Mouse (Mus musculus): Measurements from ENCODE around the gene Scn1b.

The Scn1b gene

GRCm38 (mm10) chr7:31089721-31090120 lies 37.1 kb downstream of the Scn1b start:
- no peak for ATAC-seq (ENCODE audit: insufficient number of reproducible peaks, low FRiP score, low TSS enrichment)

- ATAC-seq (ENCODE audit: insufficient number of reproducible peaks, low FRiP score, low TSS enrichment): no peak
Measured at GRCm38 (mm10) chr7:31088206-31088605, 38.6 kb downstream of the Scn1b start.

DNA sequence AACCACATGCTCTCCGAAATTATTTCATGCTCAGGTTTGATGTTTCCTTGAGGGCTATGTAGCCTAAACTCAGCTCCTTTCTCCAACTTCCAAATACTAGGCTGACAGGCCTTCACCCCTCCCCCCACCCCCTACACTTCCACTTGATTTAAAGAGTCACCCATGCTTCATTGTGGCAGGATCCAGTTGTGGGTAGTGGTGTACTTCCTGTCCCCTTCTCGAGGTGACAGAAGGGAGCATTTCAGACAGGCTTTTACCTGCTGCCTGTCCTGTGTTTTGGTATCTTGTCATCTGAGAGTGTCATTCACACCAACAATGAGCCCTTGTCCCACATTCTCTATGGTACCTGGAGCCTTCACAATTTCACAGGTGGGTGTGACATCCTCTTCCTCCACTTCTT lies 39.5 kb downstream of the Scn1b start:
- ATAC-seq (ENCODE audit: insufficient number of reproducible peaks, low FRiP score, low TSS enrichment): no peak

- ATAC-seq (ENCODE audit: insufficient number of reproducible peaks, low FRiP score, low TSS enrichment): no peak
Measured at GRCm38 (mm10) chr7:31086175-31086755, 40.5 kb downstream of the Scn1b start.

DNA sequence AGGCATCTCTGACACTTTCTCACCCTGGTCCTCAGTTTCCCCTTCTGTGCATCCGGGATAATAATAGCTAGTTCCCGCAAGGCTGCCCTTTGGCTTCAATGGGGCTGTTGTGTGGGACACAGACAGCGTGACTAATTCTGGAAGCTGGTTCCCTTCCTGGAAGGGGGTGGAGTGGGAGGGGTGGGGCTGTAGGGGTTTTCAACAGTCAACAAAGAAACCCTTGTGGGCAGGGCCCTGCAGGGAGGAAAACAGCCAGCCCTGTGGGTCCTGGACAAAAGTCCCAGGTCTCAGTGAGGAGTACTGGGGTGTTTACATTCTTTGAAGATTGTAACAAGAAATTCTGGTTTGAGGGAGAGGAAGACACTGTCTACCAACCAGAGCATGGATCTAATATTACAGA lies 41.6 kb downstream of the Scn1b start:
- no peak for ATAC-seq (ENCODE audit: insufficient number of reproducible peaks, low FRiP score, low TSS enrichment)

GRCm38 (mm10) chr7:31084140-31084539 lies 42.7 kb downstream of the Scn1b start:
- ATAC-seq (ENCODE audit: insufficient number of reproducible peaks, low FRiP score, low TSS enrichment): no peak

DNA sequence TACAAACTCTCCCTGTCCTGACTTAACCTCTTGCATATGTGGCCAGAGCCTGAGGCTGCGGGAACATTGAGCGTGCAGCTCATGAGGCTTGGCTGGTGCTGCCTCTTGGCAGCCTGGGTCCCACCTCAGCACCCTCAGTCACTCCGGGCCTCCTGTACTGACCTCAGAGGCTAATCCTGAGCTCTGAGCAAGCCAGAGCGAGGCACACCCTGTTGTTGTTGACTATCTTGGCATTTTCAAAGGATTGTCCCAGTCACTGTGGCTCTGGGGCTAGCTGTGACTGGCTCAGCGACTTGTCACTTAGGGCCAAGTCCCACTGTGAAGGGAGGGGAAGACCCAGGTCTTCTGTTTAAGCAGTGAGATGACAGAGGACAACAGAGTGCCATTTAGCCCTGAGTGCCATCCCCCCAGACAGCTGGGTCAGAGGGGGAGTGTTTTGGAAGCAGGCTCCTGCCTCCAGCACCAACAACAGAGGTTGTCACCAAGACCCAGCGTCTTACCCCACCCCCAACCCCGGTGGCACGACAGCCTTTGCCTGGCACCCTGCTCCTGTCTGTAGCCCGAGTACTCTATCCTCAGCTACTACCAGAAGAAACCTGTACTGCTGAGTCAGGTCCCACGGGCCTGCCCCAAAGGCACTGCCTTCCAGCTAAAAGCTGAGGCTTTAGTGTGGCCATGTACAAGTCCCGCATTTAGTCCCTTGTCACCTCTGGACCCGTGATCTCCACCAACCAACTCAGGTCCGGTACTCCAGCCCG lies 43.8 kb downstream of the Scn1b start:
- ATAC-seq (ENCODE audit: insufficient number of reproducible peaks, low FRiP score, low TSS enrichment): peak; percentile 49; the same call in 1 of the 2 replicates

GRCm38 (mm10) chr7:31082106-31082505 lies 44.7 kb downstream of the Scn1b start:
- ATAC-seq (ENCODE audit: insufficient number of reproducible peaks, low FRiP score, low TSS enrichment): no peak

- no peak for ATAC-seq (ENCODE audit: insufficient number of reproducible peaks, low FRiP score, low TSS enrichment)
Measured at GRCm38 (mm10) chr7:31081106-31081505, 45.7 kb downstream of the Scn1b start.

DNA sequence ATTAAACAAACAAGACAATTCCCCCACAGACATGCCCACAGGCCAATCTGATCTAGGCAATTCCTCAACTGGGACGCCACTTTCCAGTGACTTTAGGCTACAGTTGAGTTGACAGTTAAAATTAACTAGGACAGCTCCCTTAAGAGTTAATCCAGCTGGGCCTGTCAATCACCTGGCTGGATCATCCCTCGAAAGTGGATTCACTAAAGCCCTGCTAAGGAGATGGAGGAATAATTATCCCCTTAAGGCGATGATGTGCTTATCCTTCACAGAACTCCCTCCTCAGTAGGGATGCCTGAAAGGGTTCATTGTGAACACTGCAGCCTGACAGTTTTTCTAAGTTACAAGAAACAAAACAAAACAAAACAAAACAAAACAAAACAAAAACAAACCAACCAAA lies 46.2 kb downstream of the Scn1b start:
- ATAC-seq (ENCODE audit: insufficient number of reproducible peaks, low FRiP score, low TSS enrichment): no peak

GRCm38 (mm10) chr7:31079670-31080069 lies 47.1 kb downstream of the Scn1b start:
- ATAC-seq (ENCODE audit: insufficient number of reproducible peaks, low FRiP score, low TSS enrichment): no peak

GRCm38 (mm10) chr7:31077885-31078445 lies 48.8 kb downstream of the Scn1b start:
- ATAC-seq (ENCODE audit: insufficient number of reproducible peaks, low FRiP score, low TSS enrichment): no peak

DNA sequence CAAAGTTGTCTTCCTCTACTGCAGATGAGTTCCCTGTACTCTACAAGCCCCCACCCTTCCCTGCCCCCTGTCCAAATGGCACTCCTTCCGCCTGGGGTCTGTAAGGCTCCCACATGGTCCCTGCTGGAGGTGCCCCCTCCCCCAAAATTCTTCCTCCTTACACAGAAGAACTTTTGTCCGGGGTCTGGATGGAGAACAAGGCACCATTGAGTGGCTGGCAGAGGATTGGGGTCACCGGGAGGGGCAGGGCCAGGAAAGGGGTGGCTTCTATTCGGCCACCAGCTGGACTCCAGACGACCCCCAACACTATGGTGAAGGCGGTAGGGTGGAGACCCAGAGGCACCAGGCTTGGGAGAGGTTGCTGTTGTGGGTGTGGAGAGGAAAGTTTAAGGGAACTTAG lies 49.3 kb downstream of the Scn1b start:
- peak; percentile 20; the same call in 1 of the 2 replicates for ATAC-seq (ENCODE audit: insufficient number of reproducible peaks, low FRiP score, low TSS enrichment)

GRCm38 (mm10) chr7:31076492-31076891 lies 50.3 kb downstream of the Scn1b start, which contains the start of gene Fxyd3:
Fxyd3 (minus strand) TSS chr7:31076704.
- no peak for ATAC-seq (ENCODE audit: insufficient number of reproducible peaks, low FRiP score, low TSS enrichment)

DNA sequence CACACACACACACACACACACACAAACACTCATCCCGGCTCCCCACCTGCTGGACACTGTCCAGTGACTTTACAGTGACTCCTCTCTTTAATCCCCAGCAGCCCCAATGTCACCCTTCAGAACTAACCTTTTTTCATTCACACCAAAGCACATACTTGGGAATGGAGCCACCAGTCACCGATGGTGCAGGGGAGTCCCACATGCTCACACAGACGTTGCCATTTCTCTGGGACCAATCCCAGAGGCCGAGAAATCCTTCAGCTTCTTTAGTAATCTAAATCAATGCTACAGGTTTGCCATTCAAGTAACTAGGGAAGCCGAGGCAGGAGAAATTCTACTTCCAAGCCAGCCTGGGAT lies 52.1 kb downstream of the Scn1b start:
- no peak for ATAC-seq (ENCODE audit: insufficient number of reproducible peaks, low FRiP score, low TSS enrichment)

- no peak for ATAC-seq (ENCODE audit: insufficient number of reproducible peaks, low FRiP score, low TSS enrichment)
Measured at GRCm38 (mm10) chr7:31074061-31074712, 52.6 kb downstream of the Scn1b start.

DNA sequence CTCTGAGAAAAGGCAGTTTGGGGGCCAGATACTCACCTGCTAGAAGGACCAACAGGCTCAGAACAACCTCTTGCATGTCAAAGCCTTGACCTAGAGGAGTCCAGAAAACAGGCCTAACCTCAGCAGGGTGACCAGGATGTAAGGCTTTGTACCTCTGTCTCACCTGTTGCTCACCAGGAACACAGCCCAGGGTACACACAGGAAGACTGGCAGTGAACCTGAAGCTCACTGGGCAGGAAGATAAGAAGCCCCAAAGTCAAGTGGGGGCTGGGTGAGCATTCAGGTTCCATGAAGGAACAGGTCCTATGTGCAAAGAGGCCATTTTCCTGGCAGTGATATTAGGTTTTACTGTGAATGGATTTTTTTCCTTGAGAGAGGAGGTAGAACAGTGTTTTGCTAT lies 53.3 kb downstream of the Scn1b start:
- no peak for ATAC-seq (ENCODE audit: insufficient number of reproducible peaks, low FRiP score, low TSS enrichment)

DNA sequence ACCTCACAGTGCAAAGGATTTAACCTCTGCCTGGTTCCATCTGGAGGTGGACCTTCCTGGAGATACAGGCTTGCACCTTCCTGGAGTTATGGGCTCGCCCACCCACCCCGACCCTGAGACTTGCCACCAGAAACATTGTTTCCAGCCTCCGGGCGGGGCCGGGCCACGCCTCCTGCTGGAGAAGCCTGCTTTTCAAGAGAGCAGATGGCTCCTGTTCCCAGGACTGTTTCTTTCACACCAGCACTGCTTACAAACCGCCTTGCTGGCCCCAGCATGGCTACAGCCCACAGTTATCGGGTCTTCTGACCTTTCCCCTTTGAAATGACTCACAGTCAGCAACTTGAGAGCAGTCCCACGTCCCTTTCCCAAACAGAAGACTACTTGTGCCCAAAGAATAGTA lies 54.5 kb downstream of the Scn1b start:
- ATAC-seq (ENCODE audit: insufficient number of reproducible peaks, low FRiP score, low TSS enrichment): no peak

- ATAC-seq (ENCODE audit: insufficient number of reproducible peaks, low FRiP score, low TSS enrichment): no peak
Measured at GRCm38 (mm10) chr7:31070324-31070723, 56.5 kb downstream of the Scn1b start.

DNA sequence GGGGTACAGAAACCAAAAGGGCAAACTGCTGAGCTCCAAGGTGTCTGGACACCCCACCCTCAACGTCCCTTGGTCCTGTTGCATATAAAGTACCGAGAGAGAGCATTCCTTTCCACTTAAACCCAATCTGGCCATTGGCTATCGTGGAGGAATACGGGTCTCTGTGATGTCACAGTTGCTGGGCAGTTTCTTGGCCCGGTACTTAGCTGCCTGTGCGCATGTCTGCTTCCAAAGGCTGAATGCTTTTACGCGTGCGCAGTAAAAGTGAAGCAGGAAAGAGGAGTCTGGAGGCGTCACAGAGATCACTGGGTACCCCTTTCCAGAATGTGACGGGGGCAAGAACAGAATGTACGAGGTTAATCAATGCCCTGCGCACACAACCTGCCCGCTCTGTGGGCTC lies 57.3 kb downstream of the Scn1b start:
- ATAC-seq (ENCODE audit: insufficient number of reproducible peaks, low FRiP score, low TSS enrichment): no peak

DNA sequence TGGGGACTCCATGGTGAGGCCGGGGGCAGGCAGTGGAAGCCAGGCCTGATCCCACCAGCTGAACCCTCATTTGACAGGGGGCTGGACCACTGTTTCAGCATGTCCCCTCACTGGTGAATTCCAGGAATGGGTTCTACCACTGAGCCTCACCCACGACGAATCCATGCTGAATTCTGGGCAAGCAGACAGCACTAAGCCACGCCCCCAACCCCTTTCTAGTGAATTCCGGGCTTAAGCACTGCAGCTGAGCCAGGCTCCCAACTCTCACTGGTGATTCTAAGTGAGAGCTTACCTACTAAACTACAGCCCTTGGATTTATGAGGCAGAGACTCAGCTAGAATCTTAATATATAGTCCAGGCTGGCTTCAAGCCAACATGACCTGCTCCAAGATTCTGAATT lies 59.0 kb downstream of the Scn1b start:
- no peak for ATAC-seq (ENCODE audit: insufficient number of reproducible peaks, low FRiP score, low TSS enrichment)

All from cerebellum, adult (tissue).